Mouse (Mus musculus) bone marrow, adult 2 months (tissue): Measurements from ENCODE around the gene Arhgef40.

Experiments used
- CTCF ChIP-seq: fragments of 200-500 bp; IDR thresholded peaks from 2 replicates; pipeline ENCODE4 v1.5.1; 2011; ENCODE audit warnings: low read length, control low read depth; ENCODE audit not compliant: control insufficient read depth, insufficient read depth
- POLR2A ChIP-seq: fragments of 200-500 bp; IDR thresholded peaks from 2 replicates; pipeline ENCODE4 v1.6.1; 2011; ENCODE audit warnings: low read depth, mild to moderate bottlenecking, control low read depth, low read length, borderline replicate concordance; ENCODE audit not compliant: control insufficient read depth

GRCm38 (mm10) chr14:51997483-51997882 lies 13.0 kb downstream of the Arhgef40 start:
- TF ChIP-seq POLR2A, result no peak
- TF ChIP-seq CTCF, result no peak
